Mouse (Mus musculus) kidney, adult 18-20 months (tissue): ENCODE results near the gene Gm12117.

ENCODE experiments used
- DNase-seq: peaks from one replicate; pipeline ENCODE4 v3.0.0; 2021

Gm12117 gene

GRCm38 (mm10) chr11:33276637-33277036, at the start of gene Gm12117:
Gene Gm12117, minus strand, starts transcription at chr11:33276737.
- DNase-seq = no peak

DNA sequence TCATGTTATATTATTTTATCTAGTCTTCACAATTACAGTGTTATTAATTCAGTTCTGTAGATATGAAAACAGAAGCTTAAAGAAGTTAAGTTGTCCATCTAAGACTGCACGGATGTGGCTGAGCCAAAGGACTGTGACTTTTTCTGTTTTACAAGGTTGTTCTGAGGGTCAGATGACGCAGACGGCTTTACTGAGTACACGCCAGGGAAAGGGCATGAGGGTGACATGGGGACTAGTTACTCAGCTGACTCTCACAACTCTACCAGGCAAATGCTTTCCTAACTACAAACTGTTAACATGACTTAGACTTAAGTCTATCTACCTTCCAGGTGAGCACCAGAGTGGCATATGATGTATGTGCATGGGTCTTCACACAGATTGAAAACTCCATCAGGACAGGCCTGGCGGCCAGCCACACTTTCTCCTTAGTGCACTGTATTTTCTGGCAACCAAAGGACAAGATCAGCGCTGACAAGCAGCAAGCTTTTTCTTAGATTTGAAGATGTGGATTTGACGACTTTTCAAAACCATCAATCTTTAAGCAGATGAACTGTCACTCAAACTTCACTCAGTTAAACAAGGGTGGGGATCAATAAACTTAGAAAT, 42.6 kb upstream of the Gm12117 start:
- no peak for DNase-seq

GRCm38 (mm10) chr11:33309566-33309965, 33.0 kb upstream of the Gm12117 start:
- DNase-seq = no peak

- DNase-seq = no peak
These were observed 24.3 kb upstream of the Gm12117 start for GRCm38 (mm10) chr11:33300859-33301258.

GRCm38 (mm10) chr11:33299371-33299770, 22.8 kb upstream of the Gm12117 start:
- DNase-seq = no peak

DNA sequence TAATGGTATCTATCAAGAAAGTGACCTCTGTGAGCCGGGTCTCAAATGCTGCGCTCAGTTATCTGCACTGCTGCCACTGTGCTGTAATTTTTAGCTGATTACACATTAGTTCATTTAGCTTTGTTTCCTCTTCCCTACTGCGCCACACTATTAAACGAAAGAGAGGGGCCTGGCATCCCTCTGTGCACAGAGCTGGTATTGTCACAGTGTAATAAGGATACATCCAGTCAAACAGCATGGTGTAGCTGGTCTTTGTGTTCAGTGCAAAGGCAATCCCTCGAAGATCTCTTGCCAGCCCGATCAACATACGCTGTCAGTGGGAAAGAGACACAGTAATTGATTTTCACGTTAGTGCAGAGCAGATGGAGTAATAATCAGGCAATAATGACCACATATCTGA, 20.6 kb upstream of the Gm12117 start:
- no peak for DNase-seq

GRCm38 (mm10) chr11:33295422-33295821, 18.9 kb upstream of the Gm12117 start:
- no peak for DNase-seq

GRCm38 (mm10) chr11:33294063-33294462, 17.5 kb upstream of the Gm12117 start:
- no peak for DNase-seq

DNA sequence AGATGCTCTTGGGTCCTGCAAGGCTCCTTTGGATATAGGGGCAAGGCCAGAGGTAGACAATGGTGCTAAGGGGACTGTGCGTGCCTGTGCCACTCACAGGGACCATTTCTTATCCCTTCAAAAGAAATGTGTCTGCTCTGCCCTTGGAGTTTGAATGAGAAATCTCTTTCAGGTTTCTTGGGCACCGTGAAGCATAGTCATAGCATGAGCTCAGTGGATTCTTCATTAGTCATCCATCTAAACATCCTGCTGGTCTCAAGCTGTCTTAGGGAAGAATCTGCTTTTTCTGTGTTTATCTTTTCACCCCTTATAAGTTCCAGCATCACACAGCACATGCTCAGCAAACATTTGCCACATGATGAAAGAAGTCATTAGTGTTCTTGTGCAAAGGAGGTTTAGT, 2.0 kb upstream of the Gm12117 start:
- DNase-seq = no peak

- no peak for DNase-seq
These were observed 1.7 kb downstream of the Gm12117 start for GRCm38 (mm10) chr11:33274816-33275215.

- DNase-seq = no peak
These were observed 2.2 kb downstream of the Gm12117 start for GRCm38 (mm10) chr11:33274294-33274693.

DNA sequence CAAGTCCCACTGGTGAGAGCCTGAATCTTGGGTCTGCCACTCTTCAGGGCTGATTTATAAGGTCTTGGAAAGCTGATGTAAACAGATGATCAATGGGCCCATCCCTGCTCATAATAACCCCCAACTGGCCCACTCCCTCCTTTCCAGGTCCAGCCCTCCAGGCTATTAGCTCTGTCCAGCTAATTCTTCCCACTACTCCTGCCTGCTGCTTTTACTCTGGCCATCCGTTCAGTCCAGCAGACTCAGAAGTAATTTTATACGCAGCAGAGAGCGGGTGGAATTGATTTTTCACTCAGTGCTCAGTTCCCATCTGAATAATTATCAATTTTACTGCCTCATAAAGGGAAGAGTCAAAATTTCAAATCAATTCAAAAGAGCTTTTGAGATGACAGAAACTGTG, 36.2 kb downstream of the Gm12117 start:
- no peak for DNase-seq

GRCm38 (mm10) chr11:33234134-33234533, 42.4 kb downstream of the Gm12117 start:
- DNase-seq = no peak

- DNase-seq = no peak
These were observed 44.5 kb downstream of the Gm12117 start for GRCm38 (mm10) chr11:33232056-33232455.

DNA sequence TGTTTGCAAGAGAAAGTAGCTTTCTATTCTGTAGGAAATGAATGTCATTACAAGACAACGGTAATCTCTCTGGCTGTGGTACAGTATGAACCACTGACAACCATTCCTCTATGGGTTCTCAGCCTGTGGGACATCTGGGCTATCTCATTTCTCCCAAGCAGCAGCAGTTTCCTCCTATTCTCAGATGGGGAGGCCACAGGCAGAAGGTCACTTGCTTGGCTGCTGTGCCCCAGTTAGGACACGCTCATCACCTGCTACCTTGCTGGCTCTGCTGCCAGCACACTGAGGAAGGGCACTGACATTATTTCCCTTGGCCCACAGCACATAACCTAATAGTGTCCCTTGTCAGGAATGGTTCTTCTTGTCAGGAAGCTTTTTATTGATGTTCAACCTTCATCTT, 48.4 kb downstream of the Gm12117 start:
- DNase-seq = no peak

- DNase-seq = no peak
These were observed 50.0 kb downstream of the Gm12117 start for GRCm38 (mm10) chr11:33226516-33226915.
